Comparison of ENCODE assay signal across 12 mouse cellular contexts in the genomic region with DNA sequence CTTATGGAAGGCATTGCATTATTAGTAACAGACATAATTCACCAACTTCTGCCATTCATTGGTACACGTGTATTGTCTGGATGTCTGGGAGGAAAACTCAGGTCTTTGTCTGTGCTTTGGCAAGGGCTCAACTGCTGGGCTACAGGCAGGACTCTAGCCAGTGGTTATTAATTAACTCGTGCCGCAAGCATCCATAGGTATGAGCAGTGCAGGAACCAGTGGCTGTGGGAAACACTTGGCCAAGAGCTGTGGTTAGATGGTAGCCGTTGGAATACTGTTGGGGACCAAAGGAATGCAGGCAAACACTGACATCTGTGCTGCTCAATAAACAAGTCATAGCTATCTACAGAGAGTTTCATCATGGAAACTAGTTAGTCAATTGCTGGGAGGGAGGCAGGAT.
"Had no signal": no experiment of that assay in that cellular context is flagged by ENCODE, and none has a peak within 500 bp of the region (broad histone marks: within the 10 kb centered on the region; RNA-seq: fewer than 3 reads in every experiment).

No protein-coding gene starts in this region.

- DNase-seq: lung, adult 18-20 months; lung, postnatal 36 days; right cerebral cortex, postnatal 14 days; thymus, adult 2 months; thymus, postnatal 25 days had no signal

- H3K27me3 ChIP-seq: intestine, embryonic 15.5 days; limb, embryonic 13.5 days; midbrain, embryonic 13.5 days; stomach, embryonic 15.5 days had no signal

- H3K9me3 ChIP-seq: intestine, embryonic 15.5 days; limb, embryonic 13.5 days; midbrain, embryonic 13.5 days; stomach, embryonic 15.5 days had no signal

- H3K27ac ChIP-seq: intestine, embryonic 15.5 days; layer of hippocampus, adult 2 months; left cerebral cortex, adult 2 months; limb, embryonic 13.5 days; liver, embryonic 14.5 days; midbrain, embryonic 13.5 days; stomach, embryonic 15.5 days had no signal

- H3K4me3 ChIP-seq: intestine, embryonic 15.5 days; layer of hippocampus, adult 2 months; left cerebral cortex, adult 2 months; limb, embryonic 13.5 days; midbrain, embryonic 13.5 days; stomach, embryonic 15.5 days had no signal

- H3K36me3 ChIP-seq: intestine, embryonic 15.5 days; limb, embryonic 13.5 days; midbrain, embryonic 13.5 days; stomach, embryonic 15.5 days had no signal

- H3K4me2 ChIP-seq: intestine, embryonic 15.5 days; limb, embryonic 13.5 days; midbrain, embryonic 13.5 days; stomach, embryonic 15.5 days had no signal

- ATAC-seq: intestine, embryonic 15.5 days; midbrain, embryonic 13.5 days had no signal

- H3K9ac ChIP-seq: intestine, embryonic 15.5 days; limb, embryonic 13.5 days; liver, embryonic 14.5 days; midbrain, embryonic 13.5 days; stomach, embryonic 15.5 days had no signal

- H3K4me1 ChIP-seq: intestine, embryonic 15.5 days; limb, embryonic 13.5 days; midbrain, embryonic 13.5 days; stomach, embryonic 15.5 days had no signal
